Mouse (Mus musculus) testis, adult 2 months (tissue): ENCODE results near the gene Stum. TPM values are rescaled to one million over a fixed set of nuclear protein-coding genes. Genes with fewer than 3 reads are reported as not detected.
"Not testable (repeated sequence)": the region's sequence is repeated elsewhere in the genome, so short reads cannot be mapped to it uniquely, and the experiment has no call there.

Source experiments
- H3K27ac ChIP-seq: fragments of 200-500 bp; 2 replicates; pipeline ENCODE4 v1.5.1; 2012; ENCODE audit warnings: low read depth, low read length; ENCODE audit not compliant: control insufficient read depth, insufficient read depth
- H3K27me3 ChIP-seq: fragments of 200-500 bp; 2 replicates; pipeline ENCODE4 v1.6.1; 2012; ENCODE audit warnings: mild to moderate bottlenecking, low read length, moderate library complexity; ENCODE audit not compliant: control insufficient read depth, insufficient read depth
- H3K36me3 ChIP-seq: fragments of 200-500 bp; 2 replicates; pipeline ENCODE4 v1.6.1; 2012; ENCODE audit warnings: mild to moderate bottlenecking, low read length; ENCODE audit not compliant: control insufficient read depth, insufficient read depth
- H3K4me1 ChIP-seq: fragments of 200-500 bp; 2 replicates; pipeline ENCODE4 v1.6.1; 2012; ENCODE audit warnings: low read length; ENCODE audit not compliant: control insufficient read depth, insufficient read depth
- H3K4me3 ChIP-seq: fragments of 200-500 bp; 2 replicates; pipeline ENCODE4 v1.5.1; 2012; ENCODE audit warnings: low read depth, mild to moderate bottlenecking, low read length, moderate library complexity, mixed read lengths; ENCODE audit not compliant: control insufficient read depth
- CTCF ChIP-seq: fragments of 200-500 bp; IDR thresholded peaks from 2 replicates; pipeline ENCODE4 v1.5.1; 2012; ENCODE audit warnings: low read depth, mild to moderate bottlenecking, inconsistent platforms, low read length, moderate library complexity; ENCODE audit not compliant: control insufficient read depth, insufficient read depth, insufficient replicate concordance
- POLR2A ChIP-seq: fragments of 200-500 bp; IDR thresholded peaks from 2 replicates; pipeline ENCODE4 v1.6.1; 2012; ENCODE audit warnings: low read depth, mild to moderate bottlenecking, inconsistent platforms, low read length, moderate library complexity; ENCODE audit not compliant: control insufficient read depth
- polyA plus RNA-seq: library from polyadenylated mRNA; depleted of rRNA; stranded (reverse); fragments of >200 nt; gene quantifications from 2 replicates; pipeline ENCODE4 v1.2.3, GENCODE M21; 2012

The Stum gene
- polyA plus RNA-seq, 1 experiment, result 0.27 TPM

DNA sequence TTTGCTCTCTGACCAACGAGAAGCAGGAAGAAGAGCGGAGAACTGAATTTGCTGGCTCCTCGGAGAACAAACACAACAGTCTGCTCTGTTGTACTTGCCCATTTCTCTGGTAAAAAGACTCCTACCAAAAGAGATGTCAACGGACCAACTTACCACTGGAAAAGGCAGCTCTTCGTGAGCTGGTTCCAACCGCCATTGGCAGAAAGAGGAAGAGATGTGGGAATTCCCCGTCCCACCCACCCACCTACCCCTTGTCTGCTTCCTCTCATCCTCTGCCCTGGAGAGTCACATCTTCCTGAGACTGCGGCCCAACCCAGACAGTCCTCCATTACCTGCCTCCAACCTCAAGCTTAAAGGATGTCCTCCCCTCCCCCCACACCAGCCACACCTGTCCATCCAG lies 36.2 kb upstream of the Stum start:
- TF ChIP-seq CTCF (no peak), POLR2A (no peak)
- no peaks in the 10 kb centered on the region for H3K36me3 ChIP-seq
- H3K4me3 ChIP-seq, result no peak overlapping the region
- no peaks in the 10 kb centered on the region for H3K4me1 ChIP-seq
- no peak overlapping the region for H3K27ac ChIP-seq
- H3K27me3 ChIP-seq, result no peaks in the 10 kb centered on the region

DNA sequence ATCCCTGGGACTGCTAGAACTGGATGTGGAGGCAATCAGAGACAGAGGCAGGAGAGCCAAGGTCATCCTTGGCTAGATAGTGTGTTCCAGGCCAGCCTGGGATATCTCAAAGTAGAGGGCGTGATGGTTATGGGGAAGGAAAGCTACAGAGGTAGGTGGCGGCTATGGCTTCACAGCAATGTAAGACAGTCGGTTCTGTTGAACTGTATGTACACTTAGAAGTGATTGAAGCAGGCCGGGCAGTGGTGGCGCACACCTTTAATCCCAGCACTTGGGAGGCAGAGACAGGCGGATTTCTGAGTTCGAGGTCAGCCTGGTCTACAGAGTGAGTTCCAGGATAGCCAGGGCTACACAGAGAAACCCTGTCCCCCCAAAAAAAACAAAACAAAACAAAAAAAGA lies 35.6 kb upstream of the Stum start:
- H3K4me1 ChIP-seq, H3K4me3 ChIP-seq, H3K36me3 ChIP-seq, H3K27ac ChIP-seq, H3K27me3 ChIP-seq: not testable (repeated sequence)

DNA sequence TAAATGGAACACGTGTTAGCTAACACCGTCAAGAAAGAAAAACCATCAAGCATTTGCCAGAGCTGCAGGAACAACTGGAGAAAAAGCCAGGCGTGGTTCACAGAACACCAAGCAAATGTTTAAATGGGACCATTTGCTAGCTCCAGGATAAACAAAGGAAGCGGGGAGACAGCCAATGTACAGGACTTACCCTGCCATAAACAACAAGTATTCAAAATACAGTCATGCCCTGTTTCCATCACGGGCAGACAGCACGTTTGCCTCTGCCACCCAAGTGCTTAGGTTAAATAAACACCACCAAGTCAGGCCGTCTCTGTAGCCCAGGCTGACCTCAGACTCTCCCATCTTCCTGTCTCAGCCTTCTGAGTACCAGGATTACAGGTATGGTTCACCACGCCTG lies 35.1 kb upstream of the Stum start:
- Histone ChIP-seq H3K4me1 (no peaks in the 10 kb centered on the region), H3K27me3 (no peaks in the 10 kb centered on the region), H3K4me3 (no peak overlapping the region), H3K27ac (no peak overlapping the region), H3K36me3 (no peaks in the 10 kb centered on the region)
- TF ChIP-seq CTCF, result no peak
- no peak for TF ChIP-seq POLR2A

DNA sequence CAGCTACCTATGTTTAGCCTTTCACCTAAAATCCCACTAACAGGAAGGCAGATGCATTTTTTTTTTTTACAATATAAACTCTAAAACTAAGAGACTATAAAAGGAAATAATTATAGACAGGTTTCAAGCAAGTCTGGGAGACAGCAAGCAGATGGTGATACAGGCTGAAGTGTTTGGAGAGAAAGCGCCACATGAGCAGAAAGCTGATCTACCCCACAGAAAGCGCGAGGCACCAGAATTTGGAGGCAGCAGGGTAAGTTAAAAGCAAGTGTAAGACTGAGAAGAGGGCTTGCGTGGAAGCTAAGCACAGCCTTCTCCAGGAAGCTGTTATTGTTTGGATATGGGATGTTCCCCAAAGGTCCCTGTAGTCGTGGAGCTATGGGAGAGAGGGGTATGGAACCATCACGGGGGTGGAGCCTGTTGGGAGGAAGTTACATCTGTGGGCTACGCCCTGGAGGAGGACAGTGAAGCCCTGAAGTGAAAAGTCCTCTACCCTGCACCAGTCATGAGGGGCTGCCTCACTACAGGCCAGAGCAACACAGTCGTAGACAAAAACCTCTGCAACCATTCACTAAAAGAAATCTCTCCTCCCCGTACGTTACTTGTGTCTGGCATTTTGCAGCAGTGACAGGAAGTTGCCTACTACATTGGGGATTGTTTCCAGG lies 34.2 kb upstream of the Stum start:
- Histone ChIP-seq H3K4me3 (no peak overlapping the region), H3K4me1 (peaks cover 2% of the 10 kb centered on the region; the same call in 1 of the 2 replicates), H3K27me3 (no peaks in the 10 kb centered on the region), H3K27ac (no peak overlapping the region), H3K36me3 (no peaks in the 10 kb centered on the region)
- TF ChIP-seq POLR2A (no peak), CTCF (no peak)

DNA sequence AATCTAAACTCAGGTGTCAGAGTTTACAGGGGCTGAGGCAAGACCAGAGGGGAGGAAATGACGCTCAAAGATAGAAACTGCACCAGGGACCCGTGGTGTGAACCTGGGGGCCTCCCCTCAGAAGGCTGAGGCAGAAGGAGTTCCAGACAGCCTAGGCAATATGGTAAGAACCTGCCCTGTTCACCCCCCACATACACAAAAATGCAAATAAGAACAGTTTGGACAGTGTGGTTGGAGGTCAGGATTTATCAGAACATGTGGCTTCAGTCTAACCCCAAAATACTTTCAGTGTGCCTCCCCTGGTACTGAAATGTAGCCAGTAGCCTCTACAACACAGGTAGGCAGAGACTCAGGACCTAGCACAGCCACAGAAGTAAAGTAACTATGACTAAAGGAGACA lies 30.8 kb upstream of the Stum start:
- H3K27ac ChIP-seq, result no peak overlapping the region
- H3K4me1 ChIP-seq, result peaks cover 2% of the 10 kb centered on the region; the same call in 1 of the 2 replicates
- H3K36me3 ChIP-seq, result no peaks in the 10 kb centered on the region
- H3K4me3 ChIP-seq, result no peak overlapping the region
- no peak for TF ChIP-seq CTCF
- no peak for TF ChIP-seq POLR2A
- H3K27me3 ChIP-seq, result no peaks in the 10 kb centered on the region

DNA sequence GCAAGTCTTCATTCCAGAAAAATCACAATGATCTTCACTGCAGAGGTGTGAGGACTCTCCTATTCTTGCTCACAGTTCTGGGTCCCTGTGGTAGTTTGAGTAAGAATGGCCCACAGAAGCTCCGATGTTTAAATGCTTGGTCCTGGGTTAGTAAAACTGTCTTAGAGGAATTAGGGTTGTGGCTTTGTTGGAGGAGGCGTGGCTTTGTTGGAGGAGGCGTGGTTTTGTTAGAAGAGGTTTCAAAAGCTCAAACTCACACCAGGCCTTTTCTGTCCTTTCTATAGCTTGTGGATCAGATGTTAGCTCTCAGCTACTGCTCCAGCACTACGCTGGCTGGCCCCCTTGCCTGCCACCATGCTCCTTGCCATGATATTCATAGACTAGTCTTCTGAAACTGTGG lies 27.6 kb upstream of the Stum start:
- no peak overlapping the region for H3K4me3 ChIP-seq
- no peaks in the 10 kb centered on the region for H3K36me3 ChIP-seq
- no peak overlapping the region for H3K27ac ChIP-seq
- peaks cover 2% of the 10 kb centered on the region; the same call in 1 of the 2 replicates for H3K4me1 ChIP-seq
- no peak for TF ChIP-seq CTCF
- no peaks in the 10 kb centered on the region for H3K27me3 ChIP-seq

DNA sequence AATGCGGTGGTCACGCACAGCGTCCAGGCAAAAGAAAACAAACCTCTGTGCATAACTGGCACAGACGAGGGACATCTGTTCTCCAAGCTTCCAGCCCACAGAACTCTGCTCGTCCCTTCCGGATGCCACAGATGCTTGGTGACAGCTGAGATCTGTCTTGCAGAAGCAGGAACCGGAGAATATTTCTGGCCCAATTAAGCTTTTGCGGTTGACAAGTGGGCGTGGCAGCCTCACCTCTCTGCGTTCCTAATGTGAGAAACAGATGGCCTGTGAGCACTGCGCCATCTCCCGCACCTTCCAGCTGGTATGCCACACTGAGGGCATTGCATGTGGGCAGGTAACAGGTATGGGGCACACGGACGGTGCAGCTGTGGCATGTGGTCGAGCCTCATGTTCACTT lies 27.1 kb upstream of the Stum start:
- no peaks in the 10 kb centered on the region for H3K27me3 ChIP-seq
- TF ChIP-seq POLR2A (no peak), CTCF (no peak)
- H3K36me3 ChIP-seq, result no peaks in the 10 kb centered on the region
- peaks cover 2% of the 10 kb centered on the region; the same call in 1 of the 2 replicates for H3K4me1 ChIP-seq
- no peak overlapping the region for H3K4me3 ChIP-seq
- no peak overlapping the region for H3K27ac ChIP-seq

DNA sequence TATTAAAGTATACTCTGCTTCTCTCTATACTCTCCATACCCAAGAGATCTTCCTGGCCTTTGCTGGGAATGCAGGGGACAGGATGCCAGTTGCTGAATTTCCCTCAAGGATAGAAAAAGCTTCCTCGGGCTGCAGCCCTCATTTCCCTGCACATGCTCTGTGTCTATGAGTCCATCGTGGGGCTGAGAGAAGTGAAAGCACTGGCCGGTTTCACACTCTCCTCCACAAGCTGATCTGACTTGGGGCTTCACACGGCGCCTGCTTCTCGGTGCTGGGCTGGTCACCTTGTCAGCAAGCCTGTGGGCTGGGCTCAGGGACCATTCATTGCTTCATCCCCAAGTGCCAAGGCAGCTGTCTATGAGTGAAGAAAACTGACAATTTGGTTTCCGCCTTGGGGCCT lies 25.4 kb upstream of the Stum start:
- H3K4me3 ChIP-seq, result no peak overlapping the region
- H3K27ac ChIP-seq, result no peak overlapping the region
- TF ChIP-seq POLR2A (no peak), CTCF (no peak)
- H3K27me3 ChIP-seq, result no peaks in the 10 kb centered on the region
- H3K4me1 ChIP-seq, result peaks cover 2% of the 10 kb centered on the region; the same call in 1 of the 2 replicates
- H3K36me3 ChIP-seq, result no peaks in the 10 kb centered on the region
